Mouse (Mus musculus) ES-E14 (cell line): ENCODE results near the gene Urah.

ENCODE experiments used
- HCFC1 ChIP-seq: IDR thresholded peaks from 2 replicates; pipeline ENCODE4 v1.6.1; 2012; ENCODE audit warnings: low read length, inconsistent platforms, borderline replicate concordance; ENCODE audit not compliant: insufficient read depth
- ZC3H11A ChIP-seq: IDR thresholded peaks from 2 replicates; pipeline ENCODE4 v1.6.1; 2012; ENCODE audit warnings: low read depth, mild to moderate bottlenecking, inconsistent platforms, low read length, borderline replicate concordance

DNA sequence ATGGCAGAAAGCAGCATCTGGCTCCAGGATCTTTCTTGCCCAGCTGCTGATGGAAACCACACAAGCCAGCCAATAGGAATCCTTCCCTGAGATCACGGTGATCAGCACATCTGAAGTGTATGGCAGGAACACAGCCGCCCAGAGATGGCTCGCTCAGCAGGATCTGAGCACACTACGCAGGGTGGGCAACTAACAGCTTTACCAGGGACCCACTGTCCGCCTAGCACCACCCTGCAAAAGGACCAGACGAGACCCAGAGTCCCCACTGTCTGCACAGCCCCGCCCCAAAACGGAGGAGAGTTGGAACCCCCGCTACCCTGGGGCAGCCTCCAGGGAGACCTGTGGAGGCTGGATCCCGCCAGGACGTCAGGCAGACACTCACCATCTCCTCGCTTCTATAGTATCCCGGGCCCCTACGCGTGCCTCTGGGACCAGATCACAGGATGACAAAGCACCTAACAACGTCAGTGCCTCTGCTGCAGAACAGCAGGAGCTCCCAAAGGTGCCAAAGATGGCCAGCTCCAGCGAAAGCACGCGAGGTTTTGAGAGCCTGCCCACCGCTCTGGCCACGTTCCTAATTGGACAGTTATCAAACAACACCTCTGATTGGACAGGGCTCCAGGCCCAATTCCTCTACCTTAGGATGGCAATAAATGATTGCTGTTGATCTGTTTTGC, 13.0 kb upstream of the Urah start, which contains the start of gene Zfp941:
- TF ChIP-seq HCFC1 (0 out of 2 replicates have a peak, but pooled peaks have one; percentile 37), ZC3H11A (no peak)
